Mouse (Mus musculus): ENCODE results near the gene Adgrb3.
"Not testable (repeated sequence)": the region's sequence is repeated elsewhere in the genome, so short reads cannot be mapped to it uniquely, and the experiment has no call there.

Gene Adgrb3

DNA sequence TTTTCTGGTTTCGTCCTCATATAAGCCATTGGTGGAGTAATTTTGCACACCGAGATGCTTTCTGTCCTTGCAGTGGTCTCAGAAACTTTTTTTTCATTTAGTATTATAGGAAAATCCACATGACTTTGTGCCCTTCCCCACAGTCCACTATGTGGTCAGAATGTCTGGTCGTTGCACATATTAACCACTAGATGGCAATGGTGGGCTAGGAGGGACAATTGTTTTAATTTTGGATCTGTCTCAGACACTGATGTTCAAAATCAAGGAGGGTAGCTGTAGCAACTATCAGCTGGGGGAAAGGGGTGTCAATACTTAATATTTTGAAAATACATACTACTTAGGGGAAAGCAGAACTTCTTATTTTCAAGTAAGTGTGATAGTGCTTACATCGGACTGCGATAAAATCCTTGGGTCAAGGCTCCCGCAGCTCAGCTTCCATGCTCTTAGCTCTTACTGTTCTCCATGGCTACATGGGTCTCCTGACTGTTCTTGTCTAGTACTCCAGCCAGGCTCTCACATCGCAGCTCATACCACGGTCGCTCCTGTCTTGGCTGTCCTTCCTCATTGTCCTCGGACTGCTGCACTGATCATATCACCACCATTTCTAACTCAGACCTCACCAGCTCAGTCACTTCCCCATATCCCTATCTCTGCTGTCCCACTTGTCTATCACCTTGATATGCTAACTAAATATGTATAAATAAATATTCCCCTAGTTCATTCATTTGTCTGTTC is 319.0 kb downstream of the Adgrb3 start:
- peak; percentile 34 for DNase-seq (ENCODE audit: low read depth, low spot score)

GRCm38 (mm10) chr1:25504313-25504712 is 325.2 kb downstream of the Adgrb3 start:
- peak; percentile 18 for DNase-seq (ENCODE audit: low read depth, low spot score)

- DNase-seq (ENCODE audit: low read depth, low spot score) = no peak
Observed at GRCm38 (mm10) chr1:25503524-25503923, 326.0 kb downstream of the Adgrb3 start.

DNA sequence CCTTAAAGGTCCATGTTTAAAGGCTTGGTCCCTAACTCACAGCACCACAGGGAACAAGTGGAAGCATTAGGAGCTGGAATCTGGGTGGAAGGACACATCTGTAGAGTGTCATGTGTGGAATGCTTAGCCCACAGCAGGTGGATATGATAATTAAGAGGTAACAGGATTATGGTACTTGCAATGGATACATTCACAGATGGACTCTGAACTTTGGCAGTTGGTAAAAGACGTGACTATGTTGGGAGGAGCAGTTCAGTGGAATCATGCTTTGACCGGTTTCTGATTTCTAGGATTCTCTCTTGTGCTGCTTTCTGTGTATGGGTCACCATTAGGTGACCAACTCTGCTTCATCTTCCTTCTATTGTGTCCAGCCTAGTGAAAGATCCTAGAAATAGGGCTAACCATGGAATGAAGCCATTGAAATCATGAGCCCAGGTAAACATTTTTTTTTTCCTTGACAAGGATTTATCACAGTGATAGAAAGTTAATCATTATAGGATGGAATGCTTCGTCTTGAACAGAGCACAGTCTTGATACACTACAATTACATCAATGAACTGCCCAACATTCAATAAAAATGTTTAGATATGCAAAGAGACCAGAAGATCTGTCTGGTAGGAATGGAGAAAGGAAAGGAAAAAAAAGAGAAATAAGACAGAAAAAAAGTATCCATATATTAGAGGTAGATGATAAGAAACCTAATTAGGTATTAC is 334.1 kb downstream of the Adgrb3 start:
- no peak for DNase-seq (ENCODE audit: low read depth, low spot score)

DNA sequence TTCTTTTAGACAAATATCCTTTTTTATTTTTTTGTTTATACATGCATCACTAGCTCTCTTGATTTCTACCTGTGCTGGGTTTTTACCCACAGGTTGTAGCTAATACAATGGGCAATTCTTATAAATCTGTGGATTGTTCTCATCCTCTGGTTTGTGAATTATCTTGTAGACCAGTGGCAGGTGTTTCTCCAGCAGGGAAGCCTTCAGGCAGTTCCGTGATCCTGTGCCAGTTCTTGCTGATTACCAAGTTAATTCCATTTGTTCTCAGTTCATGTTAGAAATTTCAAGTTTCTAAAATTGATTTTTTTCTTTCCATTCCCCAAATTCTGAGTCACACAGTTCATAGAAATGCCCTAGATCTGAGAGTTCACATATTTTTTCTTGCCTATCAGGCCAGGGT is 338.0 kb downstream of the Adgrb3 start:
- no peak for DNase-seq (ENCODE audit: low read depth, low spot score)

DNA sequence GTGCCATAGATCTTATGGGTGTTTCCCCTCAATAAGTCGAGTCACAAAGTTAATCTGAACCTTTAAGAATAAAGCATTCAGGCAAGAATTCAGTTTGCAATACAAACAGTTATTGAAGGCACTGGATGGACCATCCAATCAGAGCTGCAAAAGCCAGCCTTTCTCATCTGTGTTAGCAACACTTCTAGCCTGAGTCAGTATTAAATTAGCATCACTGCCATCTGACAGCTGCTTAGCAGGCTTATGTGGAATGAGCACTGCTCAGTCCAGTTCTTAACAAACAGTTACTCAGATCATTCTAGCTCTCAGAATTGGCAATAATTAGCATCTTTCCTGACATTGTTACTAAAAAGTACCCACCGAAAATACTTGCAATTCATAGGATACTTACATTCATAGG is 339.3 kb downstream of the Adgrb3 start:
- no peak for DNase-seq (ENCODE audit: low read depth, low spot score)

DNA sequence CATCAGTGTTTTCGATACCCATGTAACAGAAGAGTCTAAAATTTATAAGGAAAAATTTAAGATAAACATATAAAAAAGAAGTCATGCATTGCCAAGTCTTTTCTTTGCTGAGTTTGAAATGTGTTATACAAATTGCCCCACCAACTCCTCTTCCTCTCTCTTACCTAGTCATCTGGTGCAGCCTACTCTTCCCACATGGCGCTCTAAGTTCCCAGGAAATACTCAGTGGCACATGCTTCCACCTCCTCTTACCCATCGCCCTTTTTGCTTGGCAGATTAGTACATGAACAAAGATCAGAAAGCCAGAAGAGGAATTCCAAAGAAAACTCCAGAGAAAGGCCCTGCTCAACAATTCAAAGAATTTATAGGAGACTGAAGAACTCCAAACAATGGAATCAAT is 353.8 kb downstream of the Adgrb3 start:
- DNase-seq (ENCODE audit: low read depth, low spot score) = no peak

DNA sequence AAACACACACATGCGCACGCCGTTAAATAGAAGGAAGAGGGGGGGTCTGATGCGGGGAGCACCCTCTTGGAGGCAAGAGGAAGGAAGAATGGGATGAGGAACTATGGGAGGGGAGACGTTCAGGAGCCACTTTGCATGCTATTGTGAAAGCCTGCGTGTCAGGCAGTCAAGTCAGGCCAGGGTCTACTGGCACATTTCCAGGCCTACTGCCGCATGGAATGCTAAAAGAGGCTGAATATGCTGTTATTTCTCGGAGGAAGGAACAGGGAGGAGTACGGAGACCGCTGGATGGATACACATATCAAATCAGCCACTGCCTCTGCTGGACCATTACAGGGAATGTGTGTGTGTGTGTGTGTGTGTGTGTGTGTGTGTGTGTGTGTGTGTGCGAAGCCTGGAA is 355.0 kb downstream of the Adgrb3 start:
- DNase-seq (ENCODE audit: low read depth, low spot score) = no peak

- DNase-seq (ENCODE audit: low read depth, low spot score) = not testable (repeated sequence)
Observed at GRCm38 (mm10) chr1:25471612-25472011, 357.9 kb downstream of the Adgrb3 start.

- DNase-seq (ENCODE audit: low read depth, low spot score) = no peak
Observed at GRCm38 (mm10) chr1:25462612-25463011, 366.9 kb downstream of the Adgrb3 start.

GRCm38 (mm10) chr1:25435506-25435905 is 394.0 kb downstream of the Adgrb3 start:
- no peak for DNase-seq (ENCODE audit: low read depth, low spot score)

DNA sequence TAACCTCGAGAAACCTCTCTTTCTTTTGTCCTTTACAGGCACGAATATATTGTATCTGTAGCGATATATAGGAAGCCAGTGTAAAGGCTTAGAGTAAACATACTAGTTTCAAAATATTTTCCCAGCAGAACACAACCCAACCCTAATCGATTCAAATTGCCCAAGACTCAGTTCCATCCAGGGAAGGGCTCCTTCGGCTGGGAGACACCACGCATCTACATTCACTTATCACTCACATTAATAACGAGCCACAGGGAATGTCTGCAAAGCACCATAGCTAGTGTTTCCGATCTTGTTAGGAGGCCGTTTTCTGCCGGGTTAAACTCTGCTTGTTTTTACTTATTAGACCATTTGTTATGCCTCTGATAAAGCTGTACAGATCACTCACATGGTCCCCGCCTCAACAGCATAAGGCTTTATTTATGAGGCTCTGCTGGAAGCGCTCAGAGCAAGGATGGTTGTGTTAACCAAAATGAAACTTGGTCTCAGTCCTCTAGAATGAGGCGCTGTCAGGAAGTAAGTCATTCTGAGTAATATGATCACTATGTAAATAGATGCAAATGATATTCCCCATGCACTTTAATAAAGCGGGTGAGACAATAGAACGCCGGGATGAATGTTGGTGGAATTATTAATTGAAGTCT is 399.2 kb downstream of the Adgrb3 start:
- peak; percentile 2 for DNase-seq (ENCODE audit: low read depth, low spot score)

DNA sequence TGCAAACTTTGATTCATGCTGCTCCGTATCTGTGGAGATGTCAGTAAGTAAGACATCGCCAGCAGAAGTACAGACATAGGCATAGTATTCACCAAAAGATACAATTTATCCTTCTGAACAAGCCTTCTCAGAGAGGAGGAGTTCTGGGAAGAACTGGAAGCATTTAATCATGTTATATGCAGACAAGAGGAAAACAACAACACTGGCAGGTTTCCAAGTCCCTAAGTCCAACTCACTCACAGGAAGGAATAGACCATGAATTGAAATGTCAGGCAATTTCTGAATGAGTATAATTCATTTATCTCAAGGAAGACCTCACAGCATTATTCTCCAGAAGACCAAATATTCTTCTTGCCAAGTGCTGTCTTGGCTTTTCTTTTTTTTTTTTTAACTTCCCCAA is 408.8 kb downstream of the Adgrb3 start:
- no peak for DNase-seq (ENCODE audit: low read depth, low spot score)

DNA sequence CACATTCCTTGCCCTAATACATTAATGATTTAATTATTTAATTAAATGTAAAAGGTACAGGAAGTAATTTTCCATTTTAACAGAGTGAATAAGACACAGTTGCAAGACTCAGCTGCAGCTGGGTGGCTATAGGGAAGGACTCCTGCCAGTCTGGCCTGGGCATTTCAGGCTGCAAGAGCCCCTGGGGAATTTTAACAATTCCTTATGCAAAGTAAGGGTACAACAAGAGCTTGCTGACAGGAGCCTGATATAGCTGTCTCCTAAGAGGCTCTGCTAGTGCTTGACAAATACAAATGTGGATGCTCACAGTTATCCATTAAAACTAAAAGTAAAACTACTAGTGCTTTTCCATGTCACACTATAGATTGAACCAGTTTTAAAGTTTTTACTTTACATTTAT is 410.1 kb downstream of the Adgrb3 start:
- peak; percentile 2 for DNase-seq (ENCODE audit: low read depth, low spot score)

GRCm38 (mm10) chr1:25415084-25415483 is 414.4 kb downstream of the Adgrb3 start:
- no peak for DNase-seq (ENCODE audit: low read depth, low spot score)

DNA sequence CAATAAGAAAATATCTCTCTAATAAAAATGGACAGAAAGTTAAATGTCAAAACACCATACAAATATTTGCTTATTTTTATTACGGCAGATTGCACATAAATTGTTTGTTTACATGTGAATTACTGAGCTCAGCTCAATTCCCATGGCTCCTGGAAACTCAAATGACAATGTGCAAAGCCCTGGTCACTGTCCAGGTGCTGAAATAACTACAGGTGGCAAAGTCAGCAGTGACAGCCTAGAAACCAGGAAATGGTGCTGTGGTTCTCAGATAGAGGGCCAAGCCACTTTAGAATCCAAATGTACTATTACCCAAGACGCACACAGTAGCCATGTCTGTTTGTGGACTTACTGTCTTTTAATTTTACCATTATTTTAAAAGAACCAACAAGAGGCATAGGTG is 465.3 kb downstream of the Adgrb3 start:
- DNase-seq (ENCODE audit: low read depth, low spot score) = no peak

DNA sequence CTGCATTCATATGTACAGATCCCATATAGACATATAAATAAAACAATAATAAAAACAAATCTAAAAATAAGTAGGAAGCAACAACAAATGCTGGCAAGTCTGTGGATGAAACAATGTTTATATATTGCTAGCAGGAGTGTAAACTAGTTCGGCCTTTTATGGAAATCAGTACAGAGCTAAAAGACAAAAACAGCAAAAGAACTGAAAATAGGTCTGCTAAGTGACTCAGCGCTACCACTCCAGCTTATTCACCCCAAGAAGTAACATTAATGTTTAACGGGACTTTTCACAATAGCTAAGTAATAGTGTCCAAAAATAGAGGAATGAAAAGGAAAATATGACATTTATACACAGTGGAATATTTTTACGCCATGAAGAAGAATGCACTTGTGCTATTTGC is 471.0 kb downstream of the Adgrb3 start:
- no peak for DNase-seq (ENCODE audit: low read depth, low spot score)

GRCm38 (mm10) chr1:25355486-25355885 is 474.0 kb downstream of the Adgrb3 start:
- no peak for DNase-seq (ENCODE audit: low read depth, low spot score)

GRCm38 (mm10) chr1:25344876-25345275 is 484.6 kb downstream of the Adgrb3 start:
- DNase-seq (ENCODE audit: low read depth, low spot score) = no peak

DNA sequence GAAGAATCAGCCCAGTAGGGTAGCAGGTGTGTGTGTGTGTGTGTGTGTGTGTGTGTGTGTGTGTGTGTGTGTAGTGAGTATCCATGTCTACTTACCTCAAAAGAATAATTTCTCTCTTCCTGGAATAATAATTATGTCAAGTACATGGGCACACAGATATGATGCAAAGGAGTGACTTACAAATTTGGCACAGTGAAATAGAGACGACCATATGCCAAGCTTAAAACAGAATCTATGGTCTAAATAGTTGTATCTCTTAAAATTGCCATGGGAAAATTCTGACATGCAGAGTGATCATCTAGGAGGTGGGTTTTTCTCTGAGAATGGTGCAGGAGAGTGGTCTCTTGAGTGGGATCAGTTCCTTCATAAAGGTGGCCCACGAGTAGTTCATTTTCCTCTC is 504.1 kb downstream of the Adgrb3 start:
- no peak for DNase-seq (ENCODE audit: low read depth, low spot score)

GRCm38 (mm10) chr1:25317142-25317541 is 512.4 kb downstream of the Adgrb3 start:
- DNase-seq (ENCODE audit: low read depth, low spot score) = no peak

- DNase-seq (ENCODE audit: low read depth, low spot score) = peak; percentile 27
Observed at GRCm38 (mm10) chr1:25312344-25312743, 517.2 kb downstream of the Adgrb3 start.

DNA sequence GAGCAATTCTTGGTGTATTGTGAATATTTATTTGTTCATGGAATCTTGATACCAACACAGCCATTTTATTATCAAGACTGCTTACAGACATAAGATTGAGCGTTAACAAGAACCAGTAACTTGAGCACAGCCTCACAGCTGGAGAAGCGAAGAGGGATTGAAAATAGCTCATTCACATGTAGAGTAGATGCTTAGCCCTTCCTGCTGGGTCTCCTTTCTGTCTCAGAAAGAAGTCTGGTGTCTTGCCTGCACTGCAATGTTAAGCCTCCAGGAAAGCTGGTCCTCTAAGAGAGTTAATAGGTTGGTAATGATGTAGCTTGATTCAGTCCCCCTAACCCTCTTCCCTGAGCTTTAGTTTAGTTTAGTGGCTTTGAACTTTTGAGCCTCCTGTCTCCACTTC is 519.4 kb downstream of the Adgrb3 start:
- no peak for DNase-seq (ENCODE audit: low read depth, low spot score)
